Mouse (Mus musculus) adrenal gland, postnatal 14 days (tissue): ENCODE measurements around the gene Nedd1. TPM values are rescaled to one million over a fixed set of nuclear protein-coding genes. Genes with fewer than 3 reads are reported as not detected.

ENCODE experiments used
- DNase-seq: peaks from one replicate; pipeline ENCODE4 v3.0.0; 2021; ENCODE audit warnings: mixed read lengths
- long read RNA-seq, 2 experiments: library from polyadenylated mRNA; stranded (forward); transcript quantifications; one replicate each; pipeline ENCODE4 v2.0.0; 2021
- total RNA-seq: library from RNA; stranded (reverse); gene quantifications from 2 replicates; pipeline ENCODE4 v1.2.3, GENCODE M21; 2021

Nedd1 gene
- total RNA-seq, result 18.4 and 20.3 TPM in 2 replicates
- long read RNA-seq, experiment 1, transcript Nedd1-201 (15 exons, 3,534 nt), result major isoform, 33 of 36 reads
- long read RNA-seq, experiment 1, partial matches to known transcripts, result 0 of 36 reads
- long read RNA-seq, experiment 1, other reads (novel, unspliced or antisense), result 3 of 36 reads
- long read RNA-seq, experiment 2, transcript Nedd1-201 (15 exons, 3,534 nt), result major isoform, 24 of 27 reads
- long read RNA-seq, experiment 2, partial matches to known transcripts, result 0 of 27 reads
- long read RNA-seq, experiment 2, other reads (novel, unspliced or antisense), result 2 of 27 reads

DNA sequence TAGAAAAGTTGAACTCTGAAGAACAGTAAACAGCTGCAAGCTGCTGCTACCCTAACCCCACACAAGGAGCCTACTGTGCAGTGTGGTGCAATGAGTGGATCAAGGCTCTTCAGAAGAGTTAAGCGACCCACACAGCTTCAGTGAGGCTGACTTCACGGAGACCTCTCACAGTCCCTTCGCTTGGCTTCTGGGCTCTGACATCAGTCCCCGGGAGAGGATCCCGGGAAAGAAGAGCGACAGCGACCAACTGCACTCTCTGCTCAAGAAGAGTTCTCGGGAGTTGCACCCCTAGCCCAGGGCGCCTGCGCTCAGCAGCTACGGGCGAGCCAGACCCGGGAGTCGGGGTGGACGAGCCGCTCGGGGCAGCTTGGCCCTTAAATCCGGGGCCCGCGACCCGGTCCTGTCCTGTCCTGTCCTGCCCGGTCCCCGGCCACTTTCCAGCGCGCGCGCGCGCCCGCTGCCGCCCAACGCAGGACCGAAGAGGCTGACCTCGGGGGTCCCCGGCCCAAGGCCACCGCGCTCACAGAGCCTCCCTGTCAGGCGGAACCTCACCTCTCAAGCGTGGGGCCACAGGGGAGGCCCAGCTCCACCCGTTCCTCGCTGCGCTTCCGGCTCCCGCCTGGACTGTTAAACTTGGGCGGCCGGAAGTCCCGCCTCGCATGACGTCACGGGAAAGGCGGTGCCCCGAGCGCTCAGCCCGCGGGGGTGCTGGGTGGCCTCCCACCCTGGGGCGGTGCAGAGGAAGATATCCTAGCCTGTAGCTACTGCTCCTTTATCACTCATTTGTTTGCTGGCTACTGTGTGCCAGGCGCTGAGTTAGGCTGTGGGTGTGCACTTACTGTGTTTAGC is at the start of gene Nedd1:
Gene Nedd1, minus strand, starts transcription at position 650 of the 849 bp plus-strand sequence.
- peak; percentile 96 for DNase-seq

DNA sequence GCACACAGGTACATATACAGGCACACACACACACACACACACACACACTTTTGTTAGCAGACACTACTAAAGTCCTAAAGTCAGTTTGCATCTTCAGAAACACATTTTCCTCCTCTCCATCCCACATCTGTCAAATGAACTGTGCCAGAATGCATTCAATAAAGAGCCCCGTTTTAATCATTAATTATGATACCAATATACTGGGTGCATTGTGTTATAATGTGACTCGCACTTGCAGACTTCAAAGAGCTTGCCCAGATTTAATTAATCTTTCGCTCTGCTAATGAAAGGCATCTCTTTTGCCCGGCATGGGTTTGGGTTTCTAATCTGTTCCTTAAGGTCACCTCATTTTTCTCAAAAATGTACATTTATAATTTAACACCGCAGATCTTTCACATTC is 32.1 kb upstream of the Nedd1 start:
- DNase-seq, result no peak

DNA sequence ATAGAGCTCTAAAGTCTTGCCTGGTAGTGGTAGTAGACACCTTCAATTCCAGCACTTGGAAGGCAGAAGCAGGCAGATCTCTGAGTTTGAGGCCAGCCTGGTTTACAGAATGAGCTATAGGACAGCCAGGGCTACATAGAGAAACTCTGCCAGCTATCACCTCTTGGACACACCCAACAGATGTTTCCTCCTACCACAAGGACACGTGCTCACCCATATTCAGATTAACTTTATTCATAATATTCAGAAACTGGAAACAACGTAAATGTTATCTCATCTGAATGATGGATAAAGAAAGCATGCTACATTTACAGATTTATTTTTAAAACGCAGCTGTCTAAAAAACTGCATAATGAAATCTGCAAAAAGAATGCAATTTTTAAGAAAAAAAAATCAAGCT is 8.1 kb upstream of the Nedd1 start:
- no peak for DNase-seq

DNA sequence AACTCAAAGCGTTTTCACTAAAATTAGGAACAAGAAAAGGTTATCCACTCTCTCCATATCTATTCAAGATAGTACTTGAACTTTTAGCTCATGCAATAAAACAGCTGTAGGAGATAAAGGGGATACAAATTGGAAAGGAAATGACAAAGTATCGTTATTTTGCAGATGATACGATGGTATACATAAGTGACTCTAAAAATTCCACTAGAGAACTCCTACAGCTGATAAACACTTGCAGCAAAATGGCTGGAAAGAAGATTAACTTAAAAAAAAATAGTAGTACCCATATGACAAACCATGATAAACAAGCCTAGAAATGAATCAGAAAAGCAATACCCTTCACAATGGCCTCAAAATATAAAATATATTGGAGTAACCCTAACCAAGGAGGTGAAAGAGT is 6.5 kb upstream of the Nedd1 start:
- no peak for DNase-seq

DNA sequence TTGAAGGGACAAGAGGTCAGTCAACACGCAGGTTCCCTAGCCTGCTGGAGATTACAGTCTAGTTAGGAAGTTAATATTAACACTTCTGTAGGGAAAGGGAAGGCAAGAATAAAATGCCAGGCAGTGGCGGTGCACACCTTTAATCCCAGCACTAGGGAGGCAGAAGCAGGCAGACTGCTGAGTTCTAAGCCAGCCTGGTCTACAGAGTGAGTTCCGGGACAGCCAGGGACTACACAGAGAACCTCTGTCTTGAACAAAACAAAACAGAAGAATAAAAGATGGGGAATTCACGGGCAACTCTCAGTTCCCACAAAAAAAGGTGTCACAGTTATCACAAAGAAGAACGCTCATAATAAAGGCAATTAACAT is 384 bp upstream of the Nedd1 start:
- no peak for DNase-seq

DNA sequence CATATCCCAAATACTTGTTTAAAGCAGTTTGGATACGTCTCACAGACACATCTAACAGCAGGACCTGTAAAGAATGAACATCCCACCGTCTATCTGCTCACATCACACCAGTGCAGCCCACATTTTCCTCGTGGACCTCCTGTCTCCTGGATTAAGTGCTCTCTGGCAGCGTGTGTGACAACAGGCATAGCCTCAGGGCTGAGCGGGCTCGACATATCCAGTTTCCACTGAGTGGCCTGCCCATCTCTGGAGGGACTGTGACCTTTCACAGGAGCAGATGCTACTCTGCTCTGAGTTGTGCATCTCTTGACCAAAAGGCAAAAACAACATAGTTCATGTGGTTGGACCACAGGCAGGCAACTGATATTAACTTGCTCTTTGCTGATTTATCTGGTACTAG is 23.2 kb downstream of the Nedd1 start:
- DNase-seq, result peak; percentile 13

DNA sequence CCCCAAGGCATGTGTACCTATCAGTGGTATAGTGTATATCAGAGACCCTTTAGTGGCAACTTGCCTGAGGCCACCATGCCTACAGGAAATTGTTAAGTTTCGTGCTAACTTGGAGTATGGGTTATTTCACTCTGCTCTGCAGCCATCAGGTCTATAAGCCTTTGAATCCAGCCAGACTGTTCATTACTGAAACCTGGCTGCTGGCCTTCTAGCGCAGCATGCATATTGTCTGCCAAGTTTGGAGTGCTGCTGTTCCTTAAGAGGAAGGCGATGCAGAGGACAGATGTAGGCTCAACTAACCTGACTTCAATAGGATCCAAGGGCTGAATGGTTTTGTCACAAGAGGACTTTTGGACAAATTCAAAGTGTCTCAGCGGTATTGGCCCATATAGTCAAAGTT is 47.2 kb downstream of the Nedd1 start:
- DNase-seq, result no peak

DNA sequence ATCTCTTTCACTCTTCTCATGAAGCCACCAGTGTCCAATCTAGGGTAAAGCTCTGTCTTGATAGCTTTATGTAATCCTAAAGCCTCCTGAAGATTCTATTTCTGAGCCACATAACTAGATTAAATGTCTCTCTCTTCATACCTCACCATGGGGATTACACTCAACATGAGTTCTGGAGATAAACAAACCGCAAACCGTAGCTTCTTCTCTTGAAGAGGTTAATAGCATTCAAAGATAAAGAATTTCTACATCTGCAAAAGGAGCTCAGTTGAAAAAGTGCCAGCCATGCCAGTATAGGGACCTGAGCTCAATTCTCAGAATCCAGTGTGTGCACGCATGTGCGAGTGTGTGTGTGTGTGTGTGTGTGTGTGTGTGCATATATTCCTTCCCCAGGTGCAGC is 50.3 kb downstream of the Nedd1 start:
- no peak for DNase-seq

DNA sequence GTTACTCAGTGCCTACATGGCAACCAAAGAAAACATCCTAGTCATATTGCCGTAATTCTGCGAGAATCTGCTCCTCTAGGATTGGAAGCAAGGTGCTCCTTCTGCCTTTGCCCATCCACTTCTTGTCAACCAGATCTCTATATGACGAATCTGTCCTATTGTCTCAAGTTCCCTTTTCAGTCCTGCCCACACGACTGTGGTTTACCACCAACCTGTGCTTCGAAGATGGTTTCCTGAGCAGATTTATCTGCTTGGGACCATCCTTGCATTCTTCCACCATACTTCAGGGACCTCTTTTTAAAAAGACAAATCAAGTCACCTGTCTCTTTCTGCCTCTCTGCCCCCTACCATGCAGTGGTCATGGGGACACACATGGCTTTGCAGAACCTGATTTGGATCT is 56.9 kb downstream of the Nedd1 start:
- no peak for DNase-seq

DNA sequence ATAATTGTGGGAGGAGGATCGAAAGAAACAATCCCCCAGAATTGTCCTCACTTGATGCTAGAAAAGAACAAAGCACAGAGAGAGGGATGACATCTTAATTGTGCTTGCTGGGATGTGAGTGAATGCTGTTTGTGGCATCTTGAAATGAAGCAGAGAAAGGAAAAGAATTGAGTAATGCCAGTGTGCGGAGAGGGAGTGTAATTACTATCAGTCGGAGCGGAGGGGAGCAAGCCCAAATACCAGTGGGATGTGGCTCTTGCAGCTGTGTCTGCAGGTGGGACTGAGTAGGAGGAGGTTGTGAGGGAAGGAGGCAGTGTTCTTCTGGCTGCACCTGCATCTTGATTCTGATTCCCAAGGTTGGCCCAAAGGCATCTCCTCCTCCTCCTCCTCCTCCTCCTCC is 69.0 kb downstream of the Nedd1 start:
- DNase-seq, result no peak

DNA sequence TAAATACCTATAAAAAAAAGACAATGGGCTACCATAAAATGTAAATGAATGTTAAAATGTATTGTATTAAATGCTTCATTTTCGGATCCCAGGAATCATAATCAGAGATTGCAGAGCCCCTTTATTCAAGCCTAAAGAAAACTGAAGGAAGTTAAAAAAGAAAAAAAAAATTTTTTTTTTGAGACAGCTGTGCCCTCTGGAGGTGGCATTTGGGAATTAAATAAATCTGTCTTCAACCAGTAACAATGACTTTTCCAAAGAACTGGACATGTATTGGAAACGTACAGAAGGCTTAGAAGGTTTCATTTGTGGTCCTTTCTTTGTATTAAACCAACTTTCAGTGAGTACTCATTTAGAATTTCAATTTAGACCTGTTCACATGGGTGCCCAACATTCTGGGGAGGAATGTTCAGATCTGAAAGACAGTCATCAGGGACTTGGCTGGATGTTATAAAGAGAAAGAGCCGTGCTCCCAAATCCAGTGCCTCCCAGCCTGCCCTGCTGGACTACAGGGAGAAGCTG is 69.8 kb downstream of the Nedd1 start:
- DNase-seq, result no peak

DNA sequence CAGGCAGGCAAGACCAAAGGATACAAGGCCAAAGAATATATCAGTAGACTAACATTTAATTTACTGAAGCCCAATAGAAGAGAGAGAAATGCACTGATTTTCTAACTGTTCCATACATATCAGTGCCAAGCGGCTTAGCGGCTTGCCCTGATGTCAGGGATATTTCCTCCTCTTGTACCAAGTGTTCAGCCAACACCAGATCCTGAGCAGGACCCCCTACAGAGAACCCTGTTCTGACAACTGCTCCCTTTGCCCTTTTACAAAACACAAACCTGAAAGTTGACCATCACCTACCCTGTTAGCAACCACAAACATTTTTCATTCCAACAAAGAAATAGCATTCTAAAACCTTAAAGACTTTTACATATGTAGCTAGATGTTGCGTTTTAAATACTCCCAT is 71.0 kb downstream of the Nedd1 start:
- no peak for DNase-seq

DNA sequence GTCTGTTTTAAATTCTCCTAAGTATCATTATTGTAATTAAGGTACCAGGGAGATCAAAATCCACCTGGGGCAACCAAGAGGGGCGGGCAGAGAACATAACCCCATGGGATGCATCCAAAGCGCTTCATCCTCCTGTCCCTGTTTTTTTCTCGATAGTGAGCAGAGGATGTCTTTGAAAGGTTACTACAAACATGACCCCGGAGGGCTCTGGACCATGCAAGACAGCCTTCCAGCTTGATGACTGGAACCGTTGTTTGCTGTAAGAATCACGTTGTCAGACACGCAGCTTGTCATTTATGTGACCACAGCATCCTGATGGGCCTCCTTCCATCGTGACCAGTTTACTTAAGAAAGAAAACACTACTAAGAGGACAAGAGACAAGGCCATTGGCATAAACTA is 73.1 kb downstream of the Nedd1 start:
- no peak for DNase-seq

DNA sequence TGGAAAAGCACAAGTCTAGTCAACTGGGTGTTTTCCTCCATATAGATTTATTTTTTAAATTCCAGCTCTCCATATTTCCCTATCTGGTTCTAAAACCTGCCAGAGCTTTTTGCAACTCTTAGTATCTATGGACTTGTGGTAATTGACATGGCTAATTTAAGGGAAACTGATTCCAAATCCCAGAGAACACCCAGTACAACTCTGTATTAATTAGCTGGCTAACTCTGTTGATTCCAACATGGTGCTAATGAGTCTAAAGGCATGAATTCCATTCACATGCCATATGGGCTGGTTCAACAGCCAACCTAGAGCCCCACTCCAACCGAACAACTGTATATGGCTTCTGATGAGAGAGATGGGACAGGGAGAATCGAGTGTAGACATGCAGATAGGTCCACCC is 74.5 kb downstream of the Nedd1 start:
- no peak for DNase-seq

DNA sequence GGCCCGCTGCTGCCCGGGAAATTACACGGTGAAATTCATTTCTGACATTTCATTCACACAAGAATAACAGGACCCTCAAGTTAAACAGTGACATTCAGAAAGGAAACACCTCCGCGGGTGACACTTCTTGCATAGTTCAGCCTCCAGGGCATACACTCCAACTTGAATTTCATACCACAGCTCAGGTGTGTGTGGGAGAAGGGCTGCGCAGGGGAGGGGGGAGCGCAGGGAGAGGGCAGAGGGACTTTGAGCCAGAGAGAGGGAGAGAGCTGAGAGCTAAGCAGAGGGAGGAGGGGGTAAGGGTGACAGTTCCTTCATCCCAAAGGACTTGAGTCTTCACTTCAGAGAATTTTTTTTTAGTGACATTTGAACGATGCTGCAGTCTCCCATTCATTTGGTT is 78.2 kb downstream of the Nedd1 start:
- no peak for DNase-seq

DNA sequence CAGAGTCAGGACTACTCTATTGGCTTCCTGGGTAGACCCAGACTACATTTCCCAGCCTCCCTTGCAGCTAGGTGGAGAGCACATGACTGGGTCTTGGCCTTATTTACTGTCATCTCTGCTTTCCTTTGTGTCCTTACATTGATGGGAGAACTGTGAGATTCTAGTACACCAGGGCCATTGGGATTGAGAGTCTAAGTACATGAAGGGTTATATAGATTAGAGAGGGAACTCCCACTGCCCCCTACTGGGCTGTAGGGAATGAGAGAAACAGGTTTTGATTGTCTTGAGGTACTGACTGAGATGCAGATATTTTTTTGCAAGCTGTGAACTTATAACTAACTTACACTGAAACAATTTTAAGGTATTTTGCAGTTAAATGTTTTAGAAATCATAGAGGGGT is 81.2 kb downstream of the Nedd1 start:
- no peak for DNase-seq
